Mouse (Mus musculus) liver, postnatal 0 days (tissue): ENCODE measurements around the gene Mrps12.

Experiments used
- CTCF ChIP-seq: sonication (generic); IDR thresholded peaks from 2 replicates; pipeline ENCODE4 v1.5.1; 2016; ENCODE audit warnings: antibody characterized with exemption, low read depth
- EP300 ChIP-seq: IDR thresholded peaks from 2 replicates; pipeline ENCODE4 v1.6.1; 2016; ENCODE audit warnings: antibody characterized with exemption, low read depth, mild to moderate bottlenecking

GRCm38 (mm10) chr7:28787884-28788283, 46.3 kb upstream of the Mrps12 start:
- TF ChIP-seq CTCF (no peak), EP300 (no peak)
